8 mouse cellular contexts compared by ENCODE assay signal in genomic region chr2:27541225-27541624, GRCm38 (mm10). TPM values are rescaled to one million over a fixed set of nuclear protein-coding genes. Genes with fewer than 3 reads are reported as not detected.
A peak's percentile ranks its signal among the peaks of the same experiment; 100 is the strongest.
DNase-seq lines count a peak whose midpoint lies in the region; ATAC-seq and TF ChIP-seq lines count a peak whose summit lies in the region.

No protein-coding gene starts in this region.

- DNase-seq in cerebellum, adult 11-12 months, result peak; percentile 46
- no peak for DNase-seq in cerebellum, postnatal 4 days (ENCODE audit: low spot score in 2 of 2)
- DNase-seq in lung, postnatal 25 days (ENCODE audit: low spot score), result no peak
- DNase-seq in limb, embryonic 14.5 days (ENCODE audit: low spot score), result no peak
- DNase-seq in layer of hippocampus, adult 9-11 months, result no peak

- H3K4me1 ChIP-seq in lung, embryonic 16.5 days (replicated peaks; ENCODE audit: control insufficient read depth, insufficient read depth, low read length), result peaks cover 10% of the 10 kb centered on the region
- H3K4me1 ChIP-seq in limb, embryonic 14.5 days (ENCODE audit: control insufficient read depth, insufficient read depth, low read length), result peaks cover 9% of the 10 kb centered on the region
- H3K4me1 ChIP-seq in stomach, embryonic 14.5 days (ENCODE audit: control insufficient read depth, insufficient read depth, low read length), result peaks cover 11% of the 10 kb centered on the region

- WGBS in lung, embryonic 16.5 days, result 73% methylated on average over 3 of the region's 3 CpGs
- 92% methylated on average over 3 of the region's 3 CpGs for whole genome bisulfite sequencing in limb, embryonic 14.5 days
- WGBS in stomach, embryonic 14.5 days, result 96% methylated on average over 3 of the region's 3 CpGs

- no peaks in the 10 kb centered on the region for H3K27me3 ChIP-seq in lung, embryonic 16.5 days (ENCODE audit: control insufficient read depth, insufficient read depth, low read depth, low read length)
- no peaks in the 10 kb centered on the region for H3K27me3 ChIP-seq in limb, embryonic 14.5 days (ENCODE audit: control insufficient read depth, insufficient read depth, low read length)
- no peaks in the 10 kb centered on the region for H3K27me3 ChIP-seq in stomach, embryonic 14.5 days (ENCODE audit: control insufficient read depth, insufficient read depth, low read length)

- no peaks in the 10 kb centered on the region for H3K36me3 ChIP-seq in lung, embryonic 16.5 days (ENCODE audit: control insufficient read depth, insufficient read depth, low read length)
- peaks cover 3% of the 10 kb centered on the region for H3K36me3 ChIP-seq in limb, embryonic 14.5 days (ENCODE audit: control insufficient read depth, insufficient read depth, low read length)
- no peaks in the 10 kb centered on the region for H3K36me3 ChIP-seq in stomach, embryonic 14.5 days (ENCODE audit: control insufficient read depth, insufficient read depth, low read length)

- ATAC-seq in lung, embryonic 16.5 days (ENCODE audit: low read depth), result no peak
- ATAC-seq in limb, embryonic 14.5 days (ENCODE audit: low FRiP score, low read depth), result no peak
- no peak for ATAC-seq in stomach, embryonic 14.5 days (ENCODE audit: insufficient number of reproducible peaks, insufficient read depth, low FRiP score, low read depth)
- no peak for ATAC-seq in cerebellum, adult (ENCODE audit: insufficient number of reproducible peaks, low FRiP score, low TSS enrichment)

- peak overlapping the region; percentile 73 for H3K9ac ChIP-seq in lung, embryonic 16.5 days (ENCODE audit: low read length)
- H3K9ac ChIP-seq in limb, embryonic 14.5 days (ENCODE audit: low read depth, low read length, severe bottlenecking), result 0 out of 2 replicates have a peak overlapping the region, but pooled peaks have one; percentile 64
- H3K9ac ChIP-seq in stomach, embryonic 14.5 days (replicated peaks; ENCODE audit: low read depth, low read length), result 0 out of 2 replicates have a peak overlapping the region, but pooled peaks have one; percentile 11

- no peaks in the 10 kb centered on the region for H3K9me3 ChIP-seq in lung, embryonic 16.5 days (ENCODE audit: control insufficient read depth, low read length)
- H3K9me3 ChIP-seq in limb, embryonic 14.5 days (ENCODE audit: control insufficient read depth, low read length), result no peaks in the 10 kb centered on the region
- no peaks in the 10 kb centered on the region for H3K9me3 ChIP-seq in stomach, embryonic 14.5 days (ENCODE audit: control insufficient read depth, low read depth, low read length)

- H3K4me2 ChIP-seq in lung, embryonic 16.5 days (ENCODE audit: low read depth, low read length), result peak overlapping the region; percentile 81
- H3K4me2 ChIP-seq in limb, embryonic 14.5 days (replicated peaks; ENCODE audit: low read depth, low read length, severe bottlenecking), result peak overlapping the region; percentile 63
- peak overlapping the region; percentile 79 for H3K4me2 ChIP-seq in stomach, embryonic 14.5 days (replicated peaks; ENCODE audit: low read depth, low read length)

- no peak for TF ChIP-seq POLR2A in limb, embryonic 14.5 days (IDR thresholded peaks at IDR 0.05; ENCODE audit: borderline replicate concordance, extremely low read depth, insufficient read depth, insufficient read length)

- peak overlapping the region; percentile 54; the same call in 1 of the 2 replicates for H3K4me3 ChIP-seq in lung, embryonic 16.5 days (ENCODE audit: low read length)
- peak overlapping the region; percentile 47 for H3K4me3 ChIP-seq in limb, embryonic 14.5 days (replicated peaks; ENCODE audit: low read length)
- no peak overlapping the region for H3K4me3 ChIP-seq in stomach, embryonic 14.5 days (ENCODE audit: low read depth, low read length)

- H3K27ac ChIP-seq in lung, embryonic 16.5 days (ENCODE audit: low read length), result 0 out of 2 replicates have a peak overlapping the region, but pooled peaks have one; percentile 29
- no peak overlapping the region for H3K27ac ChIP-seq in limb, embryonic 14.5 days (replicated peaks; ENCODE audit: low read depth, low read length)
- H3K27ac ChIP-seq in stomach, embryonic 14.5 days (ENCODE audit: low read length), result no peak overlapping the region; the same call in 1 of the 2 replicates

RNA-seq across cellular contexts. Expression of gene Wdr5, which starts 26.3 kb away (rescaled TPM):
- polyA plus RNA-seq in lung, embryonic 16.5 days (2015; fragmentation: Nextera tagmentation; extraction: Ambion mirVana), result 49.8 and 53.0 TPM in 2 replicates
- polyA plus RNA-seq in limb, embryonic 14.5 days (2012; rRNA removed), result 64.2 and 66.0 TPM in 2 replicates
- polyA plus RNA-seq in limb, embryonic 14.5 days (2014; fragmentation: Nextera tagmentation; extraction: Ambion mirVana), result 51.6 and 56.9 TPM in 2 replicates
- 48.7 and 49.2 TPM in 2 replicates for polyA plus RNA-seq in stomach, embryonic 14.5 days (2014; fragmentation: Nextera tagmentation; extraction: Ambion mirVana)

RNA-seq across cellular contexts. Expression of gene Brd3, which starts 33.8 kb away (rescaled TPM):
- 84.9 and 99.0 TPM in 2 replicates for polyA plus RNA-seq in lung, embryonic 16.5 days (2015; fragmentation: Nextera tagmentation; extraction: Ambion mirVana)
- polyA plus RNA-seq in limb, embryonic 14.5 days (2012; rRNA removed), result 75.5 and 78.1 TPM in 2 replicates
- 155 and 177 TPM in 2 replicates for polyA plus RNA-seq in limb, embryonic 14.5 days (2014; fragmentation: Nextera tagmentation; extraction: Ambion mirVana)
- polyA plus RNA-seq in stomach, embryonic 14.5 days (2014; fragmentation: Nextera tagmentation; extraction: Ambion mirVana), result 120 and 134 TPM in 2 replicates

Comparison
In these comparisons a context has a peak if more than half of its experiments do, and no peak if none do; other contexts are left out.
1. H3K9ac ChIP-seq: peak in every context shown above with its lines; median percentile 73 in lung, embryonic 16.5 days; 64 in limb, embryonic 14.5 days; 11 in stomach, embryonic 14.5 days.